Mouse (Mus musculus) spleen, postnatal 14 days (tissue): ENCODE data around the gene Olfr328.
"Not testable (repeated sequence)": the region's sequence is repeated elsewhere in the genome, so short reads cannot be mapped to it uniquely, and the experiment has no call there.

Experiments
- DNase-seq, 2 experiments: peaks; one replicate each; pipeline ENCODE4 v3.0.0; 2021 to 2022; ENCODE audit warnings: low spot score in 2 of 2

Gene Olfr328

DNA sequence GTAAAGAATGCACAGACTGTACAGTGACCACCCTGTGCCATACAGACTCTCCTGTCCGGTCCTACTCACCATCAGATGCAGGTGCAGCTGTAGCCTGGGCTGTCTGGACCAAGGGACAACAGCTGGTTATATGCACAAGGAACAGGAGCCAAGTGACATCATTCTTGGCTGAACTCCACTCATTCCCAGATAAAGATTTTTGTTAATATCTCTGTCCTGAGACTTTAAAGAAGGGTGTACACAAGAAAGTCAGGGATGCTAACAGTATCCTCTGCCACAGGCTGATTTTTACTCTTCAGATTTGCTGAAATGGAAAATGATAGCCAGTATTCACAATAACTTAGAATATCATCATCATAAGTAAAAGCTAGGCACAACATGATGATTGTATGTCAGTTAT lies at the start of gene Olfr328:
Olfr328 (minus strand) TSS at position 101 of the 400 bp plus-strand sequence.
- DNase-seq, result no peak

GRCm38 (mm10) chr11:58605228-58605627 lies 49.8 kb upstream of the Olfr328 start:
- no peak for DNase-seq

DNA sequence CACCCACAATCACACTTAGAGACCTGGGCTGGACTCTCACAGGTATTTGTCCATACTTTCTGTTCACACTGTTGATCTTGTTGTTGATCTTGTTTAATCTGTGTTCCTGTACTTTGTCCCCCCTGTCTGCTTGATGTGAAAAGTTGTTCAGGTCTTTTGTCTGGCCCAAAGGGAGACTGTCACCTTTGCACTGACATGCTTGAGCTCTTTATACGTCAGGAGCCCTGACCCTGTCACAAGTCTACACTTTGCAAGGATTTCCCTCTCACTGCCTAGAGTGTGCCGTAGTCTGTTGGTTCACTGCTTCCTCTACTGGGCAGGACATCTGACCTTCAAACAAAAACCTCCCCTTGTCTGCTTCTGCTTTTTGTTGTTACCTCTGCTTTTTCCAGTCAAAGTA lies 49.3 kb upstream of the Olfr328 start:
- no peak for DNase-seq

DNA sequence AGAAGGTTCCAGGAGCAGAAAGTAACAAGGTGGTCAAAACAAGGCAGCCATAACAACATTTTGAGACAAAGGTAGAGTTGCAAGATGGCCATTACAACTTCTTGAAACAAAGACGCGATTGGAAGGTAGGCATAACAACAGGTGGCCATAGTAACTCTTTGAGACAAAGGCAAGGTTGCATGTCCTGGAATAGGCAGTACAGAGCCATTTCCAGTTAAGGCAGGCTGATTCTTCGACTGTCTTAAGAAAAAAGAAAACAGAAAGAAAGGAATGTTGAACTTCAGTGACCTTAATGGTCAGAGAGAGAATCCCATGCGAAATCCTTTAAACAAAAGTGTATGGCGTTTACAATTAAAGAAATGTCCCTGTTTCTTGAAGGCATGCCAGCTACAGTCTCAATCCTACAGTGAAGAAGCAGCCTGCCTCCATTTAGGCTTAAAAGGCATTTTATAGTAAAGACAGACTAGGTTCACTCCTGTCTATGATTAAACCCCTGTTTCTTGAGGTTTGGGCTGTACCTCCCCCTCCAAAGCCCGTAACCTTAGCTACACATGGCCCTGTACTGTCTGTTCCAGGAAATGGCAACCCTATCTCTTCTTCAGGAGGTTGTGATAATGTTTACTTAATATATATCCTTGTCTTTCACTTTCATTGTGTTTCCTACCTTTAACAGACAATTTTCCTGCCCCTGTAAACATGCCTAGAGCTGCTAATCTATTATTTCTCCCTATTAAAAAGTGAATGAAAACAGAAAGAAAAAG lies 47.5 kb upstream of the Olfr328 start:
- DNase-seq, result no peak

DNA sequence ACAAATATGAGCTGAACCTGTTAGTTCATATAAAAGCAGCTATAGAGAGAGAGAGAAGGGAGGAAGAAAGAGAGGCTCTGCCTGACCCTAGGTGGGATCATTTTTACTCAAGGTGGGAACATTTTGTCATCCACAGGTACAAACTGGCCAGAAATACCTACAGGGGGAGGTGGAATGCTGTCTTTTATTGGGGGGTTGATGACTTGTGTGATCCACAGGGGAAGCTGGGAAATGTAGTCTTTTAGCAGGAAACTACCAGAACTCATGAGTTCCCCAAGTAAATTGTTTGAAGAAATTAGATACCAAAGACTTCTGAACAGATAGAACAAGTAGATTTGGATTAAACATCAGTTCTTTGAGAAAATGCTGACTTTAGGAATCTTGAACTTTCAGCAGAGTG lies 46.6 kb upstream of the Olfr328 start:
- no peak for DNase-seq

GRCm38 (mm10) chr11:58597837-58598236 lies 42.4 kb upstream of the Olfr328 start:
- DNase-seq, result no peak

- DNase-seq, result no peak
Measured at GRCm38 (mm10) chr11:58594814-58595213, 39.4 kb upstream of the Olfr328 start, which contains the start of gene Olfr324. Gene Olfr324 (plus strand): TSS chr11:58595114.

DNA sequence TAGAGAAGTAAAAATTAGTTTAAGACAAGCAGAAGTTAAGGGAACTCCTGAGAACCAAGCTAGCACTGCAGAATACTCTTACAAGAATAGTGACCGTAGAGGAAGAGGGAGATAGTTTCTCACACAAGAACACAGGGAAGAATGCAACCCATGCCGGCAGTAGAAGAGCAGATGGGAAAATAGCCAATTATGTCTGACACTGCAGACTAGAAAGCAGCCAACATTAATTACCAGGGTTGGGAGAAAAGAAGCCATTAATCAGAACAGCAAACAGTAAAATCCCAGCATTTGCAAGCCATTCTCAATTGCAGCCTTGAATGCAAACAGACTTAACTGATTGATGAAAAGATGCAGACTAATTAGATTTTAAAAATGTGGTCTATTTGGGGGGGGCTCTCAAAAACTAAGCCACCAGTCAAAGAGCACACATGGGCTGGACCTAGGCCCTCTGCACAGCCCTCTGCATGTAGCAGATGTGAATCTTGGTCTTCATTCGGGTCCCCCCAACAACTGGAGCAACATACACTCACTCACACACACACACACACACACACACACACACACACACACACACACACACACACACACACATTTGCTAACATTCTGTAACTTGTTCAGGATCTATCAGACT lies 33.3 kb upstream of the Olfr328 start:
- no peak for DNase-seq

DNA sequence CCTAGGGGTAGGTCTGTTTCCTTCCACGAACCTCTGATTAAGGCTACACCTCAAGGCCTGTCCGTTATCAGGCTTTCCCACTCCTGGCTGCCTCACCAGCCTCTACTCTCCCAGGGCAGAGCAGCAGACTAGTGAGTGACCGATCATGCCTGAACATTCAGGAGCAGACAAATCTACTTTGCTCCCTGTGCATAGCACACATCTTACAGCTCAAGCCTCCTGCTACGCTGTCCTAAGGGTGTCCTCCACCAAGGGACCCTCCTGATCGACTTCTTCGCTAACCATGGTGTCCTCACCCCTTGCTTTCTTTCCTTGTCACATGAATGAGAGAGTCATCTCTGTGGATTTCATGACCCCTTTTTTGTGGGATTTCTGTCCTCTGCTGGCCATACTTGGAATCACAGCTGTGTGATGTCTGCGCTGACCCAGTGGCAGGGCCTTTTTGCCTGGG lies 32.5 kb upstream of the Olfr328 start:
- peak; percentile 46 to 63 for DNase-seq

DNA sequence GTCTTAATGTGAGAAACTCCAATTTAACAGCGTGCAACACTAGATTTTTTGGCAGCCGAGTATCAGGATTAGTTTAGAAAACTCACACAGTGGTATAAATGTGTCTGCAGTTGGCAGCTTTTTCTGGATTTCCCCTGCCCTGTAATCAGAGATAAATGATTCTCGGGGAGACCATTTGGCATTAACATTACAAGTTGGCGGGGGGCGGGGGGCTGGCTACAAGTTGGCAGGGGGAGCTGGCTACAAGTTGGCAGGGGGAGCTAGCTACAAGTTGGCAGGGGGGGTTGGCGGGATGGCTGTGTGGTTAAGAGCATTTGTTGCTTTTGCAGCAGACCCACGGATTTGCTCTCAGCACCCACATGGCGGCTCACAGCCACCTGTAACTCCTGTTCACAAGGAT lies 23.2 kb upstream of the Olfr328 start:
- DNase-seq, result no peak

GRCm38 (mm10) chr11:58577430-58577829 lies 22.0 kb upstream of the Olfr328 start, which contains the start of gene Olfr325:
Gene Olfr325 (plus strand): TSS chr11:58577730.
- no peak for DNase-seq

DNA sequence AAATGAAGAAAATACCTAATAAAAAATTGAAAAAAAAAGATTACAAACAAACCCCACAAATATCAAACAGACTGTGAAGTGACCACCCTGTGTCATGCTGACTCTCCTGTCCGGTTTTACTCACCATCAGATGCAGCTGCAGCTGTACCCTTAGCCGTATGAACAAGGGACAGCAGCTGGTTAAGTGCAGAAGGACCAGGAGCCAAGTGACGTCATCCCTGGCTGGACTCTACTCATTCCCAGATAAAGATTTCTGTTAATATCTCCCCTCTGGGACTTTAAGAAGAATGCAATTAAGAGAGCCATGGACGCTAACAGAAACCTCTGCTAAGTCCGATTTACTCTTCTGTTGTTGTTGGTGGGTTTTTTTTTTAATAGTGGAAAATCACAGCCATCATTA lies 15.0 kb upstream of the Olfr328 start, which contains the start of gene Olfr224:
Olfr224 (minus strand) TSS at position 149 of the 400 bp plus-strand sequence.
- no peak for DNase-seq

DNA sequence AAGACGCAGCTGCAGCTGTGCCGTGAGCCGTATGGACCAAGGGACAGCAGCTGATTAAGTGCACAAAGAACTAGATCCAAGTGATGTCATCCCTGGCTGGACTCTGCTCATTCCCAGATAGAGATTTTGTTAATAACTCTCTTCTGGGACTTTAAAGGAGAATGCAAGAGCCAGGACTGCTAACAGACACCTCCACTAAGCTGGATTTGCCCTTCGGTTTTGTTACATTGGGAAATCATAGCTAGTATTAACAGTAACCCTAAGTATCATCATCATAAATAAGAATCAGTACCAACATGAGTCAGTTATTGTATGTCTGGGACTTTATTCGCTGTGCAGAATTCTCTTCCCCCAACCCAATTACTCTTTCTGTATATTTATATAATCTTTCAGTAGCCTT lies 9.1 kb downstream of the Olfr328 start, which contains the start of gene Olfr329-ps:
Olfr329-ps (minus strand) TSS at position 101 of the 400 bp plus-strand sequence.
- no peak for DNase-seq

DNA sequence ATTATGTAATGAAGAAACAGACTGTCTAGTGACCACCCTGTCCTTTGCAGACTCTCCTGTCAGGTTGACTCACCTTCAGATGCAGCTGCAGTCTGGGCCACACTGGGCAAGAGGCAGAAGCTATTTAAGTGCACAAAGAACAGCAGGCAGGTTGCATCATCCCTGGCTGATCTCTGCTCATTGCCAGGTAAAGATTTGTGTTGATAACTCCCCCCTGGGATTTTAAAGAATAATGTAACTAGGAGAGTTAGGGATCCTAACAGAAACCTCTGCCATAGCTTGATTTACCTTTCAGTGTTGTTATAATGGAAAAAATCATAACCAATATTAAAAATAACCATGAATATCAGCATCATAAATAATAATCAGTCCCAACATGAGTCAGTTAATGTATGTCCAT lies 20.7 kb downstream of the Olfr328 start, which contains the start of gene Olfr330:
Olfr330 (minus strand) TSS at position 101 of the 400 bp plus-strand sequence.
- not testable (repeated sequence) for DNase-seq

- peak; percentile 21 to 23 for DNase-seq
Measured at GRCm38 (mm10) chr11:58519756-58520155, 35.7 kb downstream of the Olfr328 start.

DNA sequence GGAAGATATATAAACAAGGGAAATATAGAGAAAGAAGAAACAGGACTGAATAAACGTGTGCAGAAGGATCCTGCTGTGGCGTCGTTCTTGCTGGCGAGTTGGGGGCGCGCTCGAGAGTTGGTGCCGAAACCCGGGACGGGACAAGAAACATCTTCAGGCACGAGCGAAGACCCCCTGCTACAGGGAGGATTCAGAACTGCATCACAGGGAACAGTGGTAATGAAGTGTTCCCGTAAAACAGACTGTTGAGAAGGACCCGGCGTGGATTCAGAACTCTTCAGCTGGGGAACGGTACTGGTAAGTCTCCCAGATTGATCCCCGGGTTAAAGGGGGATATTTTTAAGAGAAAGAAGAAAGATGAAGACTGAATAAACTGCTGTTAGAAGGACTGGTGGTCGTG lies 36.5 kb downstream of the Olfr328 start:
- DNase-seq, result peak; percentile 81 to 91

DNA sequence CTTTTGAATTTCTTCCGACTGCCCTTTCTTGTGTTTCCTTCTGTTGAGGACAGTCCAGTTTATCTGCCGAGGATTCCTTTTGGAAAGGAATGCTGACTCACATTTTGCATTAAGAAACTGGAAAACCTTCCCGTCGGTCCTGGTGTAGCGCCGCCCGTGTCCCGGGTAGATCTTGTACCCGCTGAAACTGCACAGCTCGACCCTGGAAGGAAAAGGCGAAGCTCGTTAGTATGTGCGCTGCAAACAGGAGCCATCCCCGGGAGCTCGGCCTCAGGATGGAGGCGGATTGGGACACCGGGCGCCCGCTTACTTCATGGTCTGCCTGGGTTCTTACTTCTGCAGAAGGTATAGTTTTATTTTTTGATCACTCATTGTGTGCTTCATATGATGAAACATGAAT lies 46.4 kb downstream of the Olfr328 start:
- DNase-seq, result not testable (repeated sequence)

GRCm38 (mm10) chr11:58502472-58502871 lies 53.0 kb downstream of the Olfr328 start, which contains the start of gene Olfr331:
Gene Olfr331 (minus strand): TSS chr11:58502572.
- DNase-seq, result not testable (repeated sequence)
